Mouse (Mus musculus): ENCODE data around the gene Gm42791.

Gm42791 gene

DNA sequence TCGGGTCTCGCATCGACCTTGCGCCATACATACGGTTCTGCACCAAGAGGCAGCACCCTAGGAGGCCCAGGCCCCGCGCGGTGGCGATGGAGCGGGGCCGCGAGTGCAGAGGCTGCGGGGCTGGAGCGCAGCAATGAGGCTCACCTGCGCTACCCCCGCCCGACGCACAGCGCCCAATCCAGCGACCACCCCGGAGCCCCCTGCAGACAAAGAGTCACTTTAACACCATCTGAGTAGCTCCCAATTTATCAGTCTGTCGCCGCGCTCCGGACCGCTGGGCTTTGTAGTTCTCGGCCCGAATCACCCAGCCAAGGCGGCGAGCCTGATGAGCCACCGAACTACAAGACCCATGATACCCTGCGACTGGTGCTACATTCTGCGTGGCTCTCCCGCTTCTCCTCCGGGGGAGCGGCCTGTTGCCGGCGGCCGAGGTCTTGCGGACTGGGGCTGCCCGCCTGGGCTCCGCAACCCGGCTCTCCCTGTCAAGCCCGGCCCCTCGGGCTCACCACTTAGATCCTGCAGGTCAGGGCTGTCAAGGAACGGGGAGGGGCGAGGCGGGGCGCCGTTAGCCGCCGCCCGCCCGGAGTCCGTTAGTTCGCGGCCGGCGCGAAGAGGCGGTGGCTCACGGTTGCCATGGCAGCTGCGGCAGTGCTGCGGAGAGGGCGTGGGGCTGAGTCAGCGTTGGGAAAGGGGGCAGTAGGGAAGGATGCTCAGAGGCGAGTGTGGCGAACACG, 66.4 kb downstream of the Gm42791 start:
- peak; percentile 91 to 92 for DNase-seq (ENCODE audit: low spot score in 2 of 2)

- no peak for DNase-seq (ENCODE audit: low spot score in 2 of 2)
These were observed 67.2 kb downstream of the Gm42791 start for GRCm38 (mm10) chr5:148927717-148928223.

GRCm38 (mm10) chr5:148924586-148924985, 70.4 kb downstream of the Gm42791 start:
- DNase-seq (ENCODE audit: low spot score in 2 of 2) = no peak

DNA sequence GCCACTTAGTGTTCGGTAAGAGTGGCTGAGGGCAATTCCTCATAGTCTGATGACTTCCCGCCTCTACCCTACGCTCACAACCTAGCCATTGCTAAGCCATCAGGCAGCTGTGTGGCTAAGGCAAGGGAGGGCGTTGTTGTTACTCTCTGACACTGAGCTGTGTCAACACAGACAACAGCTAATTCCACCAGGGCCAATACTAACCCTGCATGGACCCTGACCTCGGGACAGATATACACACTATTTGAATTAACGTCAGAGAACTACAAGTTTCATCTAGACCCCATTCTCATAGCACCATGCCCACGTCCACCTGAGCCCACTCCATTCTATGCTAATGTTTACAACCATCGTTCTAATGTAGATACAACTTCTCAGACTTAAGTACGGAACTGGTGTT, 70.9 kb downstream of the Gm42791 start:
- no peak for DNase-seq (ENCODE audit: low spot score in 2 of 2)

DNA sequence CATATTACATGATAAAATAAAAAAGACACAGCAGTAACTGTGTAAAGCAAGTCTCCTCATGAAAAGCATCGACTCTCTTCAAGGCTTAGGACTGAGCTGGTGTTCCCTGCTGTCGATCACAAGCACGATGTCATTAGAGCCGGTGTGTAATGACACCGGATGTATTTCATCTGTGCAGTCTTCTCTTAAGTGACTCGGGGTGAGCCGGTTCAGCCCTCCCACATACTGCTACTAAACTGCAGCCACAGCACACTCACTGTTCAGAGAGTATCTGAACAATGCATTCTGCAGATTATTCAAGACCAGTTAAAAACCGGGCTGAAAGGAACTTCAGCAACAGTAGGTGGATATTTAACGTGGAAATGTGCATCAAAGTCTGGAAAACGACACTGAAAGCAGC, 71.5 kb downstream of the Gm42791 start:
- DNase-seq (ENCODE audit: low spot score in 2 of 2) = no peak

DNA sequence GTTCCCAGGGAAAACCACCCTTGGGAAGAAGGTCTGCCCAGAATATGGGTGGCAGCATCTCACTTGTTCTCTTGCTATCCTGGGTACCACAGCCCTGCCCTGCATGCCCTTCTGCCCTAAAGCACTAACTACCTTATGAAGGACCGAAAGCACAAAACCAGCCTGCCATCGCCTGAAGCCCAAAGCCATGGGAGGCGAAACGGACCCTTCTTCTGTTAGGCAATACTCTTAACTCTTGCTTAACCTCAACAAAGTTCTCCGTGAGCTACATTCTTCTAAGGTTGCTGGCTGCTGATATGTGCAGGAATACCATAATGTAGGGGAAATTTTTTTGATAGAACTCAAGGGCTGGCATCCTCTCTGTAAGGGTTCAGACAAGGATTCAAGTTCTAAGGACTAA, 72.2 kb downstream of the Gm42791 start:
- DNase-seq (ENCODE audit: low spot score in 2 of 2) = no peak

DNA sequence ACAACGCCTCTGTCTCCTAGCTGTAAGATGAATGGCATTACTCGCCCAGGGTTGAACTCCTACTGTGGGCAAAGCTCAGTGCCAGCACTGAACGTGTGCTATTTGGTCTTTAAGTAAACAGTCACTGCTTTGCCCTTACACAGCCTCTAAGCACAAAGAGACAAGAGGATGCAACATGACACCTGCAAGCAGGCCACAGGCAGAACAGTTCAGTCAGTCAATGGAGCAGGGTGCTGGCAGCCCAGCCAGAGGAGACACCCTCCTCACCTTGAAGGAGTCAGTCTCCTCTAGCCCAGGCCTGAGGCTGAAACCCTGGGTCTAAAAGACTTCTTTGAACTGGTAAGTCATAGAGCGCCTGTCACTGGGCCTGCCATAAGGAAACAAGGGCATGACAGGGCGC, 76.9 kb downstream of the Gm42791 start:
- DNase-seq (ENCODE audit: low spot score in 2 of 2) = no peak

DNA sequence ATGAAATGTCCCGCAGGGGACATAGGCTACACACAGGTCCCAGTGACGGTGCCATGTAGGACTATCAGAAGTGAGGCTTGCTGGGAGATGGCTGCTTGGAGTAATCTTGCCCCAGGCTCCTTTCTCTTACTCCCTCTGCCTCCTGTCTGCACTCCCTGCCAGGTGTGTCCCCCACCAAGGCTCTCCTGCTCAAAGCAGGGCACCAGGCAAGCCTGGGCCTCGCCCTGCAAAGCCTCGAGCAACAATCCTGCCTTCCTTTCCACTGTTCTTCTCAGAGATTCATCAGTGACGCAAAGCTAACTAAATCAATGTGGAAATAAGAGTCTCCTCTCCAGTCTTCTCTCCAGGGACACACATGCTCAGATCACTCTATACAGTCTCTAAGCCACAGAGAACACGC, 78.2 kb downstream of the Gm42791 start:
- DNase-seq (ENCODE audit: low spot score in 2 of 2) = no peak

GRCm38 (mm10) chr5:148912262-148912661, 82.7 kb downstream of the Gm42791 start:
- DNase-seq (ENCODE audit: low spot score in 2 of 2) = no peak

GRCm38 (mm10) chr5:148910066-148910465, 84.9 kb downstream of the Gm42791 start:
- DNase-seq (ENCODE audit: low spot score in 2 of 2) = no peak

DNA sequence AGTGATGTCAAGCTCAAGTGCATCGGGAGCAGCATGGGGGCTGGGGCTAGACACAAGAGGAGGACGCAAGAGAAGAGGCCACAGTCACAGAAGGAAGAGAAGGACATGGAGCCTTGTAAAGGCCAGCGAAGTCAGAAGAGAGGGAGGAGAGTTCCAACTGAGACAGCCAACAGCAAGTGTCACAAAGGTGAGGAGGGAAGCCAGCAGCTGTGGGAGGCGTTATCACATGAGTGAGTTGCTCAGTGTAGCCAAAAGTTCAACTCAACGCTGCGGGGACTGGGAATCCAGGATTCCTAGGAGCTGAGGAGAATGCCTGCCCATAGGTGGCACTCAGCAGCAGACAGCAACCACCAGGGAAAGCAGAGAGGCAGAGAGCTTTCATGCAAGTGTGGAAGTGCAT, 85.5 kb downstream of the Gm42791 start:
- no peak for DNase-seq (ENCODE audit: low spot score in 2 of 2)

DNA sequence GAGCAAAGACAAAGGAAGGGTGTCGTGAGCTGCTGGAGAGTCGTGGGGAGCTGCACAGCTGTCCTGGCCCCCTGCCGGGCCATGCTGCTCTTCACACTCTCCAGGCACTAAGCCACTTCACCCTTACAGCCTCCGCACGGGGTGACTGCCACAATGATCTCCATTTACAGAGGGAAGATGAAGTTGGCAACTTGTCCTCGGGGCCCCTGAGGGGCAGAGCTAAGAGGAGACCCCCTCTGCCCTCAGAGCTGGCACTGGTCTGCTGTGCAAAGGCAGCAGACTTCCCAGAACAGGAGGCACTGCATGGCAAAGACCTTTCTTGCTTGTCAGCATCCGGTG, 85.9 kb downstream of the Gm42791 start:
- no peak for DNase-seq (ENCODE audit: low spot score in 2 of 2)

GRCm38 (mm10) chr5:148908191-148909056, 86.5 kb downstream of the Gm42791 start:
- peak; percentile 40 to 47 for DNase-seq (ENCODE audit: low spot score in 2 of 2)

- no peak for DNase-seq (ENCODE audit: low spot score in 2 of 2)
These were observed 88.6 kb downstream of the Gm42791 start for GRCm38 (mm10) chr5:148906305-148906704.

DNA sequence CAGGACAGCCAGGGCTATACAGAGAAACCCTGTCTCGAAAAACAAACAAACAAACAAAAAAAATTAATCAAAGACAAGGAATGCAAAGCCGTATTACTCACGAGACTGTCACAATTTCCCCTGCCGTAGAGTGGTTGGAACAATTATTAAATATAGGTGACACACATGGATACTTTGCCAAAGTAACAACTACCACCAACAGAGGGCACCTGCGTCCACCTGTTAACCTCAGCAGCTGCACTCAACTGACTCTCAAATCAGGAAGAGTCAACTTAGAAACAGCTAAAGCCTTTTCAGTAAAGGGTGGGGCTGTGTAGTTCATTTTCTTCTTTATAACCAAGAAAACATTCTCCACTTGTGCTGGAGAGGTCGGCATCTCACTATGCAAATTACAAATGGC, 90.1 kb downstream of the Gm42791 start:
- DNase-seq (ENCODE audit: low spot score in 2 of 2) = peak; percentile 75 to 82

DNA sequence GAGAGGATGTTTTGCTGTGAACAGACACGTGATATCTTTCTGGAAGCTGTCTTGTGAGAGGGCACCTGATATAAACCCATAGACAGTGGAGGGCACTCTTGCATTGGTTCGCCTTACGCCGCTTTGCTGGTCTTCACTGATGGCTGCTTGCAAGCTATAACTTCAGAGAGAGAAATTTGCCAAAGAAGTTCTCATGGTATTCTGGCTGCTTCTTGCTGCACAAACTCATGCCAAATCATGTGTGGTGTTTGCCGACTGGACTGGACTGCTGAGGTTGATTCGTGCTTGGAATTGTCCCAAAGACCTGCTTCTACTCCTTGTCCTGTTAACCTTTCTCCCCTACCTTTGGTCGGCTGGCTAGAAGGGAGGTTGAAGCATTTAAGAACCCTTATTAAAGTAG, 95.6 kb downstream of the Gm42791 start:
- DNase-seq (ENCODE audit: low spot score in 2 of 2) = no peak

DNA sequence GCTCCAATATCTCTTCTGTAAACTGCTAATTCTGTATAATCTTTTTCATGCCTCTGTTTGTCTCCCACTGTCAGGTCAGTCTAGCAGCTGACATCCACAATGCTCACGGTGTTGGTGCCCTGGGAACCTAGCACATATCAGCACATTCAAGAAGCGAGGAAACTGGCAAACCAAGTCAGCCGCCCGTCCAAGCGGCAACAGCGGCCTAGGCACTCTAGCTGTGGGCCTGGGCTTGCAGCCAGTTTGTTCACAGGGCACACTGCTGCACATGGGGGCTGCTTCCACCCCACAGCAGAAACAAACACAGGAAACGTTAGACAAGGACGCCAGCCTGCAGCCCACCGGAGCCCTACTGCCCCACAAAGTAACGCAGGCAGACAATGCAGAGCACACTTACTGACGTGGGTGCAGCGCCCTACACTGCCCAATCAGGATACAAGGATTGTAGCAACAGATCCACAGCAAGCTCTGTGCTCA, 97.0 kb downstream of the Gm42791 start:
- no peak for DNase-seq (ENCODE audit: low spot score in 2 of 2)

DNA sequence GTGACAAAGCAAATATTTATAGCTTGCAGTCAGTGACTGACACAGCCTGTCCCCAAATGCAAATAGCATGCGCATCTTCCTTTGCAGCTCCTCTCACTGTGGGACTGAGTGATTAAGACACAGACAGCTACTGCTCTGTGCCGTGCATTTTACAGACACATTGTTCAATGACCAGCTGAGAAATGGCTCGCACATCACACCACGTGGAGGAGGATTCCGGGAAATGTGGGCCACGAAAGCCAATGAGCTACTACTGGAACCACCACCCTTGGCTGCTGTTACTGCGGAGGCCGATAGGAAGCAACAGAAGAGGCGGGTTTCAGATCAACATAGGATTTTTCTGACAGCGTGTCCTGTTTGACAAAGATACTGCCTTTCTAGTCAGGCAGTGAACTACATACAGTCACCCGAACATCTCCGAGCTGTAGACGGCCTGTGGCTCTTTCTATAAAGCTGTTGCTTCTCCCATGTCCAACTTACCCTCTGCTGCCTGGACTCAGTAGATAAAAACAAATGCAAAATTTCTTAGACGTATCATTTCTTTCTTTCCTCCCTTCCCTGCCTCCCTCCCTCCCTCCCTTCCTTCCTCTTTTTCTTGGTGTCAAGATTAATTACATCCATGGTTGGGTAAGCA, 97.8 kb downstream of the Gm42791 start:
- DNase-seq (ENCODE audit: low spot score in 2 of 2) = peak; percentile 36 to 62

DNA sequence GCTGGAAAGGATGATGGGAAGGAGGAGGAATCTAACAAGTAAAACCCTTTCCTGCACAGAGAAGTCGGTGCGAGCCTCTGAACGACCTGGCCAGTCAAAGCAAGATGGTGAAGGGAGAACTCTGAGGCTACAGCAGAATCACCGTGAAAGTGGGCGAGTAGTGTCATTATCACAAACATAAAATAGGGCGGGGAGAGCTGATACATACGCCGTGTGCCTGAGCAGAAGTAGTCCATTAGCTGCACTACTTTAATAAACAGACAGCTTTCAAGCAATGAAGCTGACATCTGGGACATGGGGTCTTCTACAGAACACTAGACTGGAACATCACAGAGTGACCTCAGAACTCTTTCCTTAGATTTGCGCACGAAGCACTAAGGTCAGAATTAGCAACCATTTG, 98.4 kb downstream of the Gm42791 start:
- no peak for DNase-seq (ENCODE audit: low spot score in 2 of 2)

- no peak for DNase-seq (ENCODE audit: low spot score in 2 of 2)
These were observed 99.1 kb downstream of the Gm42791 start for GRCm38 (mm10) chr5:148895833-148896232.

GRCm38 (mm10) chr5:148895034-148895433, 99.9 kb downstream of the Gm42791 start:
- DNase-seq (ENCODE audit: low spot score in 2 of 2) = no peak

DNA sequence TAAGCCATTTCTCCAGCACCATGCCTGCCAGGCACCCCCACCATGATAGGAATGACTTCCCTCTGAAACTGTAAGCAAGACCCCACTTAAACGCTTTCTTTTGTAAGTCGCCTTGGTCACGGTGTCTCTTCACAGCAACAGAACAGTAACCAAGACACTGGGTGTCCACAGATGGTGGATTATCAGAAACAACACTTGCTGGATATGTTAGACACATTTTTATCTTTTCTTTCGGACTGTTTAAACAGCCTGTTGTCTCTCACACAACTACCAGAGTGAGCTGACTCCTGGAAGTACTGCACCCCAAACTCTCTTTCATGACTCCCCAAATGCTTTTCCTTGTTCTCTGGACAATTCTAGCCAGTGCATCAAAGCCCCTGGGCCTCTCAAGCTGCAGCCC, 104.7 kb downstream of the Gm42791 start:
- DNase-seq (ENCODE audit: low spot score in 2 of 2) = no peak
